Mouse (Mus musculus) R1 (cell line): ENCODE results near the gene Btnl2.

Source experiments
- DNase-seq: peaks from one replicate; pipeline ENCODE4 v3.0.0-alpha.2; 2018; ENCODE audit warnings: low read depth, low spot score

The Btnl2 gene

GRCm38 (mm10) chr17:34398711-34399393 is 44.2 kb downstream of the Btnl2 start, which contains the start of gene BC051142:
Gene BC051142 (plus strand): TSS chr17:34398820.
- peak; percentile 96 for DNase-seq

DNA sequence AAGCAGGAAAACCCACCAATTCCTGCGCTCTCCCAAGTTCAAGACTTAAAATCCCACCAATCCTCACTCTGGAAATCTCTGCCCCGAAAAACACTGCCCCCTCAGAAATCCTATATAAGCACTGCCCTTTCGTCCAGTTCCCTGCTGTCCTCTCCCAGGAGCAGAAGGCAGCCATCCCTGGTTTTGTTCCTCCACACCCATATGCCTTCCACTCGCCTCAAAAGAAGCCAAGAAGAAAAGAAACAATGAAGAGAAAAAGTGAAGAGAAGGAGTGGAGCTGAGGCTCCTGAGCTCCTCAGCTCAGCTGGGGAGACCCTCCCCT is 44.7 kb downstream of the Btnl2 start:
- no peak for DNase-seq

DNA sequence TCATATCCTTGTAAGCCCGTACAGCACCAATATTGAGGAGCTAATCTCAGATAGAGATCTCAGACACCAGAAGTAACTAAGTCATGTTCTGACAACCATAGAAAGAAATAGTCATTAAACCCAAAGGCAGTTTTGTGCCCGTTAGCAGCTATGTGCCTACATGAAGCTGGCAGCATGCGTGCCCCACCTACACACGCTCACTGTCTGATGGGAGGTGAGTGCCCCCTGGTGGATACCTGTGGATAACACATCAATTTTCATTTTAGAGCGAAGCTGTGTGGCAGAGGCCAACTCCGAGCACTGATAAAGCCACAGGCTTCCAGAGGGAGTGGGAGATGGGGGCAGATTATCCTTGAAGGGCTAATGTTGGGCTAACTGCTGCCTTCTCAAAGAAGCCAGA is 56.5 kb downstream of the Btnl2 start:
- peak; percentile 66 for DNase-seq
